Mouse (Mus musculus): ENCODE results near the gene Cebpa.

- TF ChIP-seq CTCF (IDR thresholded peaks at IDR 0.05; ENCODE audit: borderline replicate concordance, control insufficient read depth, extremely low read depth, insufficient read depth, low read length, poor library complexity) (no peak), POLR2A (IDR thresholded peaks at IDR 0.05; ENCODE audit: control insufficient read depth, extremely low read depth, insufficient read depth, low read length, poor library complexity) (no peak)
These were observed 5.1 kb downstream of the Cebpa start for GRCm38 (mm10) chr7:35124216-35124615.
